Mouse (Mus musculus) mouse embryonic stem cell (cell line): ENCODE measurements around the gene Olfr125.

Experiments
- in situ Hi-C, 2 experiments: fragments of 300-500 bp; cut with MboI; formaldehyde crosslinking; loops; 1 replicate in 1 of 2; 3 replicates in 1 of 2; pipeline ENCODE4 v1.14.3; 2019 to 2020; ENCODE audit warnings: low sequenced_read_pairs in 2 of 2, low pct_unique_long_range_greater_than_20kb in 1 of 2, mixed read lengths in 1 of 2; ENCODE audit not compliant: unreplicated experiment in 1 of 2

Gene Olfr125

GRCm38 (mm10) chr17:37832649-37833048, at the start of gene Olfr125:
Gene Olfr125 (plus strand): TSS chr17:37832949.
- in situ Hi-C loops: no loop called here

GRCm38 (mm10) chr17:37793229-37793628, 39.5 kb upstream of the Olfr125 start, which contains the start of gene Olfr123:
Gene Olfr123 (plus strand): TSS chr17:37793529.
- in situ Hi-C loops: no loop called here

DNA sequence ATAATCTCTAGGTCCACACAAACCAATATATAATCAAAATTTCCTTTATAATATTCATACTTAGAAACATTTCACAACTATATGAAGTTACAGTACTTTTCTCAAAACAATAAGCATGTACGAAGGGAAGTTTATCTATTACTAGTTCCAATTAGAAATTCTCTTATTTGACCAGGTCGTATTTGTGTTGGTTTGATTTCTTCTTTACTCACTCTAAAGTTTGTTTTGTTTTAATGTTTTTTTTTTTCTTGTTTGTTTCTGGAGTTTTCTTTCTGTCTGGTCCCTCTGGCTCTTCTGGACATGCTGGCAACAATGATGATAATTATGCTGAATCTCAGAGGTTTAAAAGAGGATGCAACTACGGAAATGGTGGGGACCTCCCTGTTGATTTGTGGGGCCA, 33.2 kb upstream of the Olfr125 start, which contains the start of gene Olfr124:
TSS of gene Olfr124 (plus strand) at position 301 of the 400 bp plus-strand sequence.
- in situ Hi-C loops: no loop called here

DNA sequence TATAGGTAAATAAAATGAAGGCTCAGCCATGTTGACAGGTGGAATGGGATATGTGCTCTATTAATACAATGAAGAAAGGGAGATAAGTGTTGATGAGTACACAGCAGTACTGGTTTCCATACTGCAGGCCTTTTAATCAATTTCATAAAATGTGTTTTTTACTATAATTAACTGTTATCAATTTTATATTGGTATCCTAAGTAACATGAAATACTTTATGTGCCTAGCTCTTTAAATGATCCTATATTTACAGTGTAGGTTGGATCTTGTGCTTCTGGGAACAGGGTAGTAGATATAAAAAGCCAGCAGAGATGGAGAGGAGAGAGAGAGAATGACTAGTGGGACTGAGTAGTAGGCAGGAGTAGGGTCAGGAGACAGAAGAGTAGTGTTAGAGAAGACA, 14.4 kb downstream of the Olfr125 start, which contains the start of gene Olfr126:
TSS of gene Olfr126 (plus strand) at position 301 of the 400 bp plus-strand sequence.
- in situ Hi-C loops: no loop called here

DNA sequence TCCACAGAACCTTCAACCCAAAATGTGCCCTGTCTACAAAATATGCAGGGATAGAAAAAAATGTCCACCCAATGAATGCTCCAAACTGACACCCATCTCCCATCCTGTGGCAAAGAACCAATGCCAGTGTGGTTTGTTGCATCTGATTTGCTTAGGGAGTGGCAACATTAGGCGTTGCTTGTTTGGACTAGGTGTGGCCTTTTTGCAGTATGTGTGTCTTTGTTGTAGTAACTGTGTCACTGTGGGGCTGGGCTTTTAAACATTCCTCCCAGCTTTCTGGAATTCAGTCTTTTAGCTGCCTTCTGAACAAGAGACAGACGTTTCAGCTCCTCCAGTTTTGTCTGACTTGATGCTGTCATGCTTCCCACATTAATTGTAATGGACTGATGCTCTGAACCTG, 31.2 kb downstream of the Olfr125 start:
- in situ Hi-C loops: loop anchor here in 1 of 2 experiments (10.0 kb wide), 1 partner anchor 161 kb away; no protein-coding TSS in a partner anchor

- in situ Hi-C loops: loop anchor here in 1 of 2 experiments (10.0 kb wide), 1 partner anchor 155 kb away; no protein-coding TSS in a partner anchor
These were observed 37.0 kb downstream of the Olfr125 start for GRCm38 (mm10) chr17:37869676-37870205.

- in situ Hi-C loops: no loop called here
These were observed 41.1 kb downstream of the Olfr125 start for GRCm38 (mm10) chr17:37873830-37874229.
